Mouse (Mus musculus) MEL (cell line): ENCODE measurements around the gene Ext2. TPM values are rescaled to one million over a fixed set of nuclear protein-coding genes. Genes with fewer than 3 reads are reported as not detected.

Experiments used
- DNase-seq: peaks from one replicate; pipeline ENCODE4 v3.0.0; 2011; ENCODE audit warnings: low read depth, low spot score
- H3K27ac ChIP-seq: 2 replicates; pipeline ENCODE4 v1.5.1; 2012; ENCODE audit warnings: low read depth, mild to moderate bottlenecking, control low read depth, low read length, moderate library complexity; ENCODE audit not compliant: control insufficient read depth
- H3K27me3 ChIP-seq, 2 experiments: fragments of 150-350 bp in 1 of 2; sonication (generic) in 1 of 2; 2 replicates each; pipeline ENCODE4 v1.6.1; 2012; ENCODE audit warnings: low read length in 2 of 2, mild to moderate bottlenecking in 2 of 2, improper control_type of control experiment in 1 of 2, moderate library complexity in 1 of 2; ENCODE audit not compliant: insufficient read depth in 2 of 2, control insufficient read depth in 1 of 2
- H3K36me3 ChIP-seq, 2 experiments: 2 replicates each; pipeline ENCODE4 v1.6.1; 2012 to 2014; ENCODE audit warnings: low read length in 2 of 2, improper control_type of control experiment in 1 of 2, inconsistent platforms in 1 of 2, mild to moderate bottlenecking in 1 of 2; ENCODE audit not compliant: insufficient read depth in 2 of 2, control insufficient read depth in 1 of 2
- H3K4me1 ChIP-seq, 2 experiments: fragments of 150-350 bp in 1 of 2; sonication (generic) in 1 of 2; 2 replicates each; pipeline ENCODE4 v1.6.1; 2012; ENCODE audit warnings: low read length in 2 of 2, improper control_type of control experiment in 1 of 2, mild to moderate bottlenecking in 1 of 2; ENCODE audit not compliant: insufficient read depth in 2 of 2, control insufficient read depth in 1 of 2
- H3K4me3 ChIP-seq, 2 experiments: fragments of 150-350 bp in 1 of 2; sonication (generic) in 1 of 2; 2 replicates each; pipeline ENCODE4 v1.5.1; 2012; ENCODE audit warnings: low read depth in 2 of 2, low read length in 2 of 2, mild to moderate bottlenecking in 2 of 2, moderate library complexity in 2 of 2, control low read depth in 1 of 2, improper control_type of control experiment in 1 of 2; ENCODE audit not compliant: control insufficient read depth in 1 of 2, insufficient read depth in 1 of 2
- H3K79me2 ChIP-seq: 2 replicates; pipeline ENCODE4 v1.6.1; 2012; ENCODE audit warnings: mild to moderate bottlenecking, low read length, moderate library complexity; ENCODE audit not compliant: control insufficient read depth, poor library complexity, insufficient read depth
- H3K9ac ChIP-seq: 2 replicates; pipeline ENCODE4 v1.6.1; 2012; ENCODE audit warnings: low read depth, mild to moderate bottlenecking, control low read depth, low read length, moderate library complexity; ENCODE audit not compliant: control insufficient read depth, poor library complexity, severe bottlenecking
- H3K9me3 ChIP-seq: fragments of 150-350 bp; sonication (generic); replicated peaks from 2 replicates; pipeline ENCODE4 v1.6.1; 2012; ENCODE audit warnings: mild to moderate bottlenecking, low read length, improper control_type of control experiment, moderate library complexity; ENCODE audit not compliant: insufficient read depth
- BHLHE40 ChIP-seq: IDR thresholded peaks from 2 replicates; pipeline ENCODE4 v1.6.1; 2012; ENCODE audit warnings: low read depth, mild to moderate bottlenecking, inconsistent platforms, low read length, improper control_type of control experiment, borderline replicate concordance
- CTCF ChIP-seq, 3 experiments: IDR thresholded peaks in 2 of 3; conservative IDR thresholded peaks in 1 of 3; 2 replicates each; pipeline ENCODE4 v1.5.1; 2011 to 2012; ENCODE audit warnings: low read length in 3 of 3, low read depth in 2 of 3, mild to moderate bottlenecking in 2 of 3, improper control_type of control experiment in 1 of 3, inconsistent platforms in 1 of 3, mixed read lengths in 1 of 3, moderate library complexity in 1 of 3; ENCODE audit not compliant: control insufficient read depth in 1 of 3, insufficient read depth in 1 of 3, poor library complexity in 1 of 3, severe bottlenecking in 1 of 3
- ELF1 ChIP-seq: IDR thresholded peaks from 2 replicates; pipeline ENCODE4 v1.6.1; 2014; ENCODE audit warnings: low read depth, mild to moderate bottlenecking, inconsistent platforms, low read length, improper control_type of control experiment, moderate library complexity
- ETS1 ChIP-seq: IDR thresholded peaks from 2 replicates; pipeline ENCODE4 v1.6.1; 2012; ENCODE audit warnings: low read depth, mild to moderate bottlenecking, inconsistent platforms, low read length, improper control_type of control experiment, moderate library complexity
- GABPA ChIP-seq: IDR thresholded peaks from 2 replicates; pipeline ENCODE4 v1.6.1; 2012; ENCODE audit warnings: low read depth, mild to moderate bottlenecking, inconsistent platforms, low read length, improper control_type of control experiment, moderate library complexity
- HCFC1 ChIP-seq: IDR thresholded peaks from 2 replicates; pipeline ENCODE4 v1.6.1; 2012; ENCODE audit warnings: low read depth, mild to moderate bottlenecking, inconsistent platforms, low read length, improper control_type of control experiment, moderate library complexity
- JUND ChIP-seq: IDR thresholded peaks from 2 replicates; pipeline ENCODE4 v1.6.1; 2011; ENCODE audit warnings: low read depth, mild to moderate bottlenecking, improper control_type of control experiment, low read length
- KAT2A ChIP-seq: conservative IDR thresholded peaks from 2 replicates; pipeline ENCODE4 v1.6.1; 2012; ENCODE audit warnings: low read depth, low read length, improper control_type of control experiment, inconsistent platforms
- MAFK ChIP-seq: IDR thresholded peaks from 2 replicates; pipeline ENCODE4 v1.6.1; 2011; ENCODE audit warnings: low read depth, mild to moderate bottlenecking, low read length, improper control_type of control experiment, borderline replicate concordance
- MAZ ChIP-seq: IDR thresholded peaks from 2 replicates; pipeline ENCODE4 v1.6.1; 2012; ENCODE audit warnings: low read depth, mild to moderate bottlenecking, inconsistent platforms, low read length, improper control_type of control experiment
- MYB ChIP-seq: IDR thresholded peaks from 2 replicates; pipeline ENCODE4 v1.6.1; 2011; ENCODE audit warnings: mild to moderate bottlenecking, low read depth, low read length, improper control_type of control experiment
- MYC ChIP-seq: IDR thresholded peaks from 2 replicates; pipeline ENCODE4 v1.6.1; 2011; ENCODE audit warnings: low read depth, mild to moderate bottlenecking, low read length, improper control_type of control experiment, moderate library complexity
- NELFE ChIP-seq: IDR thresholded peaks from 2 replicates; pipeline ENCODE4 v1.6.1; 2011; ENCODE audit warnings: low read depth, low read length, improper control_type of control experiment
- NRF1 ChIP-seq: IDR thresholded peaks from 2 replicates; pipeline ENCODE4 v1.6.1; 2014; ENCODE audit warnings: low read depth, mild to moderate bottlenecking, inconsistent platforms, low read length, improper control_type of control experiment, moderate library complexity; ENCODE audit not compliant: poor library complexity, insufficient read depth, severe bottlenecking
- POLR2A ChIP-seq, 2 experiments: IDR thresholded peaks; 2 replicates each; pipeline ENCODE4 v1.6.1; 2011 to 2012; ENCODE audit warnings: low read length in 2 of 2, mild to moderate bottlenecking in 2 of 2, control low read depth in 1 of 2, improper control_type of control experiment in 1 of 2, low read depth in 1 of 2, moderate library complexity in 1 of 2; ENCODE audit not compliant: control insufficient read depth in 1 of 2, insufficient read depth in 1 of 2, poor library complexity in 1 of 2
- POLR2AphosphoS5 ChIP-seq: IDR thresholded peaks from 2 replicates; pipeline ENCODE4 v1.6.1; 2012; ENCODE audit warnings: low read depth, borderline replicate concordance, mild to moderate bottlenecking, inconsistent platforms, low read length, moderate library complexity, mixed read lengths
- RAD21 ChIP-seq: IDR thresholded peaks from 2 replicates; pipeline ENCODE4 v1.6.1; 2011; ENCODE audit warnings: mild to moderate bottlenecking, low read depth, low read length, improper control_type of control experiment
- TBP ChIP-seq: IDR thresholded peaks from 2 replicates; pipeline ENCODE4 v1.8.0; 2011; ENCODE audit warnings: low read depth, low read length, improper control_type of control experiment
- USF1 ChIP-seq: IDR thresholded peaks from 2 replicates; pipeline ENCODE4 v1.6.1; 2014; ENCODE audit warnings: low read depth, mild to moderate bottlenecking, inconsistent platforms, low read length, improper control_type of control experiment, moderate library complexity
- USF2 ChIP-seq, 2 experiments: IDR thresholded peaks; 2 replicates each; pipeline ENCODE4 v1.6.1; 2011 to 2012; ENCODE audit warnings: improper control_type of control experiment in 2 of 2, low read length in 2 of 2, borderline replicate concordance in 1 of 2, inconsistent platforms in 1 of 2, low read depth in 1 of 2, mild to moderate bottlenecking in 1 of 2; ENCODE audit not compliant: insufficient read depth in 1 of 2
- ZNF384 ChIP-seq: IDR thresholded peaks from 2 replicates; pipeline ENCODE4 v1.6.1; 2012; ENCODE audit warnings: low read depth, mild to moderate bottlenecking, inconsistent platforms, low read length, improper control_type of control experiment
- polyA plus RNA-seq, 2 experiments: library from polyadenylated mRNA; stranded (reverse) in 1 of 2; unstranded in 1 of 2; fragments of >175 nt in 1 of 2; fragments of >200 nt in 1 of 2; gene quantifications; 2 replicates each; pipeline versions ENCODE4 v1.2.1 to v1.2.4; 2012; ENCODE audit warnings: low replicate concordance in 2 of 2, low read depth in 1 of 2; ENCODE audit not compliant: insufficient read length in 2 of 2, insufficient read depth in 1 of 2, missing spikeins in 1 of 2
- total RNA-seq: library from RNA; depleted of rRNA; stranded (reverse); fragments of 300-350 nt; gene quantifications from 2 replicates; pipeline ENCODE4 v1.2.3, GENCODE M21; 2012

Gene Ext2
- total and polyA plus RNA-seq, 3 experiments = 33.7 to 66.8 TPM; not detected in 1

GRCm38 (mm10) chr2:93696181-93696641, 126.2 kb downstream of the Ext2 start:
- H3K27ac ChIP-seq = no peak overlapping the region
- no peaks in the 10 kb centered on the region for H3K27me3 ChIP-seq

DNA sequence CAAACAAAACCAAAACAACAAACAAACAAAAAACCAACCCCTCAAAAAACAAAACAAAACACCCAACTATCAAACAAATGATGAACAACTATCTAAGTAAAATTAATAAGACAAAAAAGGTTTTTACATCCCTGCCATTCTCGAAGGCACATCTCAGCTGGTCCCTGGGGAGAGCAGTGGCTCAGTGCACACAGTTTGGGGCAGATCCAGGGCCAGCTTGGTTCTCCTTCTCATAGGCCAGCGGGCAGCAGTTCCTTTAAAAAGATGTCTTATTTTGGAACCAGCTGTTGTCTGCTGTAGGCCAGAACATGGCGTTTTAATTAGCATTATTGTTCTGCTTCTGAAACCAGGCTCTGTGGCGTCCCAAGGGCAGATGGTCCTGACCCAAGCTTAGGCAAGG, 129.3 kb downstream of the Ext2 start:
- Histone ChIP-seq H3K36me3 (no peaks in the 10 kb centered on the region), H3K4me3 (no peak overlapping the region), H3K27me3 (no peaks in the 10 kb centered on the region), H3K4me1 (no peaks in the 10 kb centered on the region)
- no peak for TF ChIP-seq NELFE
- no peak for TF ChIP-seq POLR2A (IDR thresholded peaks at IDR 0.05; ENCODE audit: control insufficient read depth in 1 of 2, insufficient read depth in 1 of 2, low read depth in 1 of 2, low read length in 2 of 2, poor library complexity in 1 of 2)
- no peak for TF ChIP-seq MYC
- TF ChIP-seq NRF1 = no peak
- TF ChIP-seq RAD21 = no peak
- TF ChIP-seq HCFC1 = no peak
- no peak for TF ChIP-seq MAZ
- TF ChIP-seq ZNF384 = no peak
- no peak for TF ChIP-seq GABPA
- TF ChIP-seq POLR2AphosphoS5 = no peak
- TF ChIP-seq ELF1 = no peak
- TF ChIP-seq TBP = no peak
- TF ChIP-seq, all 39 proteins: peak for 0
- H3K9me3 ChIP-seq = no peaks in the 10 kb centered on the region
- H3K27ac ChIP-seq = no peak overlapping the region
- H3K79me2 ChIP-seq = no peaks in the 10 kb centered on the region
- DNase-seq = no peak
- H3K9ac ChIP-seq = no peak overlapping the region

More at GRCm38 (mm10) chr2:93696181-93696641, 126.2 kb downstream of the Ext2 start:
- no peak for TF ChIP-seq BHLHE40
- no peak overlapping the region for H3K9ac ChIP-seq
- no peaks in the 10 kb centered on the region; a peak in 1 of 4 replicates for H3K36me3 ChIP-seq
- no peaks in the 10 kb centered on the region for H3K79me2 ChIP-seq
- no peaks in the 10 kb centered on the region for H3K9me3 ChIP-seq
- no peaks in the 10 kb centered on the region for H3K4me1 ChIP-seq
- no peak overlapping the region for H3K4me3 ChIP-seq
- no peak for DNase-seq

- no peak for DNase-seq
- Histone ChIP-seq H3K36me3 (no peaks in the 10 kb centered on the region), H3K4me3 (no peak overlapping the region), H3K27me3 (no peaks in the 10 kb centered on the region), H3K4me1 (no peaks in the 10 kb centered on the region), H3K9me3 (no peaks in the 10 kb centered on the region), H3K27ac (no peak overlapping the region), H3K9ac (no peak overlapping the region), H3K79me2 (no peaks in the 10 kb centered on the region)
- TF ChIP-seq HCFC1 (no peak), ETS1 (no peak), USF1 (no peak), USF2 (IDR thresholded peaks at IDR 0.05; ENCODE audit: borderline replicate concordance in 1 of 2, insufficient read depth in 1 of 2, low read depth in 1 of 2, low read length in 2 of 2) (no peak), ELF1 (no peak), MYB (no peak), RAD21 (no peak), CTCF (IDR thresholded peaks at IDR 0.05 in 2 of 3, conservative IDR thresholded peaks at IDR 0.05 in 1 of 3; ENCODE audit: control insufficient read depth in 1 of 3, insufficient read depth in 1 of 3, low read depth in 2 of 3, low read length in 3 of 3, poor library complexity in 1 of 3, severe bottlenecking in 1 of 3) (no peak), MAFK (no peak), JUND (no peak), KAT2A (no peak)
These were observed 132.1 kb downstream of the Ext2 start for GRCm38 (mm10) chr2:93690064-93690930.
